ENCODE assay signal across 23 mouse cellular contexts in the genomic region with DNA sequence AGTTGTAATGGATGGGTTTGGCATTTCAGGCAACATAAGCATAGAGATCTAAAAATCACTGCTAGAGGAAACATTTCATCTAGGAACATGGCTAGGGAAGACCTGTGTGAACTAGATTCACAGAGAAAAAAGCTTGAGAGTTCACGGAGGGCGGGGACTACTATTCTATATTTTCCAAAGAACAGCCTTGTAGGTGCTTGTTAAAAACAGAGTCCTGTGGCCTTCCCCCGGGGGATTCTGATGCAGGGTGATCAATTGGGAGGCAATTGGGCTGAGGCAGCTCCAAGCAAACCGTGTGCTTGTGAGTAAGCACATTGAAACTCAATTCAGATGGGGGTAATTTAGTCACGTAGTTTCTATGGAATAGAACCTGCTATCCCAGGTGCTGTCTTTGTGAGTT.
"Had no signal": no experiment of that assay in that cellular context is flagged by ENCODE, and none has a peak within 500 bp of the region (broad histone marks: within the 10 kb centered on the region; RNA-seq: fewer than 3 reads in every experiment).

No protein-coding gene starts in this region.

- H3K36me3 ChIP-seq: heart, embryonic 10.5 days; heart, embryonic 12.5 days; hindbrain, embryonic 10.5 days; hindbrain, embryonic 12.5 days; intestine, embryonic 15.5 days; limb, embryonic 12.5 days; liver, embryonic 13.5 days; liver, embryonic 15.5 days had no signal

- H3K4me3 ChIP-seq: heart, embryonic 10.5 days; heart, embryonic 12.5 days; hindbrain, embryonic 10.5 days; hindbrain, embryonic 12.5 days; intestine, embryonic 15.5 days; layer of hippocampus, adult 2 months; limb, embryonic 12.5 days; liver, embryonic 13.5 days; liver, embryonic 15.5 days had no signal

- H3K27me3 ChIP-seq: heart, embryonic 12.5 days; hindbrain, embryonic 12.5 days; intestine, embryonic 15.5 days; limb, embryonic 12.5 days; liver, embryonic 13.5 days; liver, embryonic 15.5 days had no signal

- H3K4me1 ChIP-seq: heart, embryonic 10.5 days; heart, embryonic 12.5 days; intestine, embryonic 15.5 days; liver, embryonic 13.5 days; liver, embryonic 15.5 days had no signal

- H3K9ac ChIP-seq: heart, embryonic 12.5 days; hindbrain, embryonic 12.5 days; hindbrain, embryonic 14.5 days; intestine, embryonic 15.5 days; limb, embryonic 12.5 days; liver, embryonic 13.5 days; liver, embryonic 15.5 days; liver, postnatal 0 days had no signal

- H3K9me3 ChIP-seq: heart, embryonic 10.5 days; heart, embryonic 12.5 days; hindbrain, embryonic 10.5 days; hindbrain, embryonic 12.5 days; intestine, embryonic 15.5 days; limb, embryonic 12.5 days; liver, embryonic 13.5 days; liver, embryonic 15.5 days had no signal

- H3K27ac ChIP-seq: heart, embryonic 10.5 days; hindbrain, embryonic 10.5 days; hindbrain, embryonic 12.5 days; hindbrain, embryonic 14.5 days; intestine, embryonic 15.5 days; layer of hippocampus, adult 2 months; limb, embryonic 12.5 days; liver, embryonic 13.5 days; liver, embryonic 15.5 days had no signal

- DNase-seq: gastrocnemius, postnatal 25 days; heart, adult 18-20 months; heart, postnatal 10 days; heart, postnatal 4 days; kidney, adult 18-20 months; kidney, adult 8-10 months; kidney, postnatal 10 days; kidney, postnatal 25 days; kidney, postnatal 4 days; layer of hippocampus, postnatal 36 days; left cerebral cortex, postnatal 4 days; liver; liver, embryonic 13.5 days; liver, postnatal 0 days had no signal
